ENCODE assay signal across 8 mouse cellular contexts in genomic region chr6:113237542-113238270, GRCm38 (mm10). TPM values are rescaled to one million over a fixed set of nuclear protein-coding genes. Genes with fewer than 3 reads are reported as not detected.
DNase-seq lines count a peak whose midpoint lies in the region; ATAC-seq and TF ChIP-seq lines count a peak whose summit lies in the region.

Mtmr14 (plus strand) TSS chr6:113237843.

- peaks cover 7% of the 10 kb centered on the region; the same call in 1 of the 2 replicates for H3K36me3 ChIP-seq in ES-E14 (ENCODE audit: control insufficient read depth, insufficient read depth, low read length, poor library complexity, severe bottlenecking)
- H3K36me3 ChIP-seq in forebrain, embryonic 15.5 days = peaks cover 13% of the 10 kb centered on the region; the same call in 1 of the 2 replicates

- peak; percentile 99 for ATAC-seq in forebrain, embryonic 15.5 days (replicated peaks)
- peak; percentile 98 for ATAC-seq in neutrophil, adult 5-6 weeks (ENCODE audit: extremely low read depth, insufficient number of reproducible peaks, low FRiP score, poor library complexity, severe bottlenecking)

- intact Hi-C loops in heart, postnatal 25 days (cut with DNase I) = loop anchor here (2.0 to 5.0 kb wide), 5 partner anchors 65 to 235 kb away; partner anchors contain the start of genes Il17rc and Thumpd3

- H3K27ac ChIP-seq in ES-E14 (ENCODE audit: insufficient read depth, low read depth, low read length, poor library complexity, severe bottlenecking) = peak within 1 kb of the TSS; percentile 3; the same call in 1 of the 2 replicates
- peak within 1 kb of the TSS; percentile 73 for H3K27ac ChIP-seq in forebrain, embryonic 15.5 days (replicated peaks)

- peak within 1 kb of the TSS; percentile 89 to 94 for H3K4me3 ChIP-seq in ES-E14 (ENCODE audit: insufficient read depth in 1 of 2, low read depth in 1 of 2, low read length in 2 of 2, poor library complexity in 1 of 2, severe bottlenecking in 1 of 2)
- peak within 1 kb of the TSS; percentile 90 for H3K4me3 ChIP-seq in forebrain, embryonic 15.5 days
- H3K4me3 ChIP-seq in lung, adult 2 months (replicated peaks; ENCODE audit: extremely low read depth, low read depth, low read length) = peak within 1 kb of the TSS; percentile 99

- in situ Hi-C loops in ES-E14 (cut with MboI; ENCODE audit: low sequenced_read_pairs in 2 of 2, unreplicated experiment in 2 of 2) = no loop called here

- peak; percentile 38; the same call in 1 of the 2 replicates for TF ChIP-seq POLR2A in lung, adult 2 months (IDR thresholded peaks at IDR 0.05; ENCODE audit: borderline replicate concordance, extremely low read depth, low read depth, low read length)

- under 1% methylated on average over 55 of the region's 55 CpGs for WGBS in forebrain, embryonic 15.5 days
- under 1% methylated on average over 52 of the region's 55 CpGs for WGBS in lung, adult 2 months

- no peak for TF ChIP-seq CTCF in lung, adult 2 months (IDR thresholded peaks at IDR 0.05; ENCODE audit: insufficient read depth, low read length)

- DNase-seq in ES-E14 (ENCODE audit: low read depth, low spot score) = peak; percentile 98
- peak; percentile 98 for DNase-seq in cerebellum, adult 11-12 months
- peak; percentile 99 for DNase-seq in heart, postnatal 25 days (ENCODE audit: low spot score)
- peak; percentile 99 for DNase-seq in layer of hippocampus, adult 18-20 months (ENCODE audit: low spot score in 2 of 2)
- DNase-seq in lung, adult 2 months = peak; percentile 99
- peak; percentile 98 to 99 for DNase-seq in thymus, adult 18-20 months

- no peaks in the 10 kb centered on the region for H3K9me3 ChIP-seq in ES-E14 (ENCODE audit: control insufficient read depth, insufficient read depth, low read depth, low read length)
- no peaks in the 10 kb centered on the region for H3K9me3 ChIP-seq in forebrain, embryonic 15.5 days

- H3K9ac ChIP-seq in ES-E14 (ENCODE audit: insufficient read depth, low read depth, low read length, poor library complexity, severe bottlenecking) = peak within 1 kb of the TSS; percentile 86
- peak within 1 kb of the TSS; percentile 86 for H3K9ac ChIP-seq in forebrain, embryonic 15.5 days (replicated peaks)

- H3K4me2 ChIP-seq in forebrain, embryonic 15.5 days (replicated peaks) = peak within 1 kb of the TSS; percentile 86

- H3K4me1 ChIP-seq in ES-E14 (ENCODE audit: control insufficient read depth in 2 of 2, insufficient read depth in 2 of 2, low read length in 2 of 2, poor library complexity in 1 of 2) = peaks cover 0 to 2% of the 10 kb centered on the region in 2 experiments; a peak in 1 of 4 replicates
- H3K4me1 ChIP-seq in forebrain, embryonic 15.5 days = peaks cover 19% of the 10 kb centered on the region
- peaks cover 10% of the 10 kb centered on the region for H3K4me1 ChIP-seq in lung, adult 2 months (ENCODE audit: control insufficient read depth, insufficient read depth, low read length)

- H3K27me3 ChIP-seq in forebrain, embryonic 15.5 days = no peaks in the 10 kb centered on the region

TF ChIP-seq in ES-E14, 5 proteins besides CTCF, POLR2A, EP300 and RAD21:
- TF ChIP-seq ZNF384 (IDR thresholded peaks at IDR 0.05; ENCODE audit: low read depth, low read length) (no peak), CHD2 (IDR thresholded peaks at IDR 0.05; ENCODE audit: low read depth, low read length) (0 out of 2 replicates have a peak, but pooled peaks have one; percentile 25), HCFC1 (IDR thresholded peaks at IDR 0.05; ENCODE audit: borderline replicate concordance, insufficient read depth, low read length) (0 out of 2 replicates have a peak, but pooled peaks have one; percentile 30)

RNA-seq across cellular contexts. Expression of gene Mtmr14, which starts in this region (rescaled TPM):
- total RNA-seq in ES-E14 (2012; rRNA removed) = 42.4 and 44.8 TPM in 2 replicates
- 47.0 and 53.8 TPM in 2 replicates for polyA plus RNA-seq in forebrain, embryonic 15.5 days (2015; fragmentation: Nextera tagmentation; extraction: Ambion mirVana)
- total RNA-seq in heart, postnatal 25 days (2021) = 10 to 100 TPM; 13.1 to 15.4 TPM
- total RNA-seq in layer of hippocampus, adult 18-20 months (2021) = 10 to 100 TPM; 12.6 to 13.3 TPM
- polyA plus RNA-seq in lung, adult 2 months (2012; rRNA removed) = 43.5 and 45.5 TPM in 2 replicates
- 53.1 and 63.1 TPM in 2 replicates for total RNA-seq in neutrophil, adult 5-6 weeks (2017)

Comparison
In these comparisons a context has a peak if more than half of its experiments do, and no peak if none do; other contexts are left out.
1. Peak in every context shown above with its lines: DNase-seq, ATAC-seq, H3K4me3 ChIP-seq and H3K27ac ChIP-seq.